Mouse (Mus musculus) hindbrain, embryonic 14.5 days (tissue): ENCODE measurements around the gene Rgl2. TPM values are rescaled to one million over a fixed set of nuclear protein-coding genes. Genes with fewer than 3 reads are reported as not detected.
"Not testable (repeated sequence)": the region's sequence is repeated elsewhere in the genome, so short reads cannot be mapped to it uniquely, and the experiment has no call there.

Source experiments
- ATAC-seq: fragments of 200-750 bp; cut with Nextera tagmentation; 2 replicates; pipeline ENCODE4 v1.8.0; 2017; ENCODE audit warnings: moderate number of reproducible peaks, mild to moderate bottlenecking, moderate TSS enrichment, moderate library complexity; ENCODE audit not compliant: low FRiP score
- DNase-seq: peaks from one replicate; pipeline ENCODE4 v3.0.0-alpha.2; 2015; ENCODE audit warnings: low spot score
- H3K27ac ChIP-seq: fragments of 300-500 bp; sonication (generic); 2 replicates; pipeline ENCODE4 v1.5.1; 2014; ENCODE audit warnings: mild to moderate bottlenecking, moderate library complexity
- H3K27me3 ChIP-seq: fragments of 300-500 bp; sonication (generic); 2 replicates; pipeline ENCODE4 v1.6.1; 2014; ENCODE audit warnings: mild to moderate bottlenecking, low read length, mixed read lengths; ENCODE audit not compliant: control insufficient read depth, insufficient read depth
- H3K36me3 ChIP-seq: fragments of 300-500 bp; sonication (generic); replicated peaks from 2 replicates; pipeline ENCODE4 v1.6.1; 2014; ENCODE audit not compliant: control insufficient read depth, insufficient read depth
- H3K4me1 ChIP-seq: fragments of 300-500 bp; sonication (generic); replicated peaks from 2 replicates; pipeline ENCODE4 v1.6.1; 2014; ENCODE audit warnings: antibody characterized with exemption, low read length, mixed read lengths; ENCODE audit not compliant: control insufficient read depth, insufficient read depth
- H3K4me2 ChIP-seq: fragments of 300-500 bp; sonication (generic); replicated peaks from 2 replicates; pipeline ENCODE4 v1.6.1; 2014; ENCODE audit warnings: mild to moderate bottlenecking, moderate library complexity
- H3K4me3 ChIP-seq: fragments of 300-500 bp; sonication (generic); replicated peaks from 2 replicates; pipeline ENCODE4 v1.5.1; 2014; ENCODE audit warnings: mild to moderate bottlenecking, low read length
- H3K9ac ChIP-seq: fragments of 300-500 bp; sonication (generic); 2 replicates; pipeline ENCODE4 v1.6.1; 2014
- H3K9me3 ChIP-seq: fragments of 300-500 bp; sonication (generic); 2 replicates; pipeline ENCODE4 v1.6.1; 2016; ENCODE audit warnings: low read length; ENCODE audit not compliant: control insufficient read depth
- WGBS: fragments of 180-500 bp; shearing (Covaris S2); extraction: QIAGEN DNeasy Blood & Tissue Kit; methylation state at CpG from one replicate; pipeline ENCODE4 v1.1.7; 2014; 5-methylcytosine and 5-hydroxymethylcytosine counted together
- polyA plus RNA-seq: library from polyadenylated mRNA; unstranded; fragments of >200 nt; fragmentation: Nextera tagmentation; extraction: Ambion mirVana; gene quantifications from 2 replicates; pipeline ENCODE4 v1.2.1, GENCODE M21; 2014

Rgl2 gene
- polyA plus RNA-seq, 1 experiment from 2014 or later: 47.7 TPM

- not testable (repeated sequence) for H3K27me3 ChIP-seq, ATAC-seq, H3K9me3 ChIP-seq, H3K27ac ChIP-seq, DNase-seq
- peak overlapping the region; percentile 85 for H3K4me2 ChIP-seq
- peaks cover 39% of the 10 kb centered on the region for H3K4me1 ChIP-seq
- WGBS: 73% methylated on average over 12 of the region's 13 CpGs
- H3K36me3 ChIP-seq: peaks cover 55% of the 10 kb centered on the region
- peak overlapping the region; percentile 46; the same call in 1 of the 2 replicates for H3K4me3 ChIP-seq
- H3K9ac ChIP-seq: peak overlapping the region; percentile 73; the same call in 1 of the 2 replicates
These were observed 22.7 kb downstream of the Rgl2 start for GRCm38 (mm10) chr17:33952015-33952414.

GRCm38 (mm10) chr17:33952879-33953278 lies 23.5 kb downstream of the Rgl2 start:
- peaks cover 39% of the 10 kb centered on the region for H3K4me1 ChIP-seq
- H3K9ac ChIP-seq: 0 out of 2 replicates have a peak overlapping the region, but pooled peaks have one; percentile 2

GRCm38 (mm10) chr17:33953310-33953709 lies 24.0 kb downstream of the Rgl2 start:
- H3K4me2 ChIP-seq: peak overlapping the region; percentile 5; the same call in 1 of the 2 replicates
- ATAC-seq: no peak
- WGBS: 80% methylated on average over 3 of the region's 3 CpGs
- peaks cover 39% of the 10 kb centered on the region for H3K4me1 ChIP-seq
- no peaks in the 10 kb centered on the region for H3K9me3 ChIP-seq
- peaks cover 46% of the 10 kb centered on the region for H3K36me3 ChIP-seq
- no peak overlapping the region for H3K4me3 ChIP-seq
- no peak for DNase-seq
- no peaks in the 10 kb centered on the region for H3K27me3 ChIP-seq
- no peak overlapping the region for H3K27ac ChIP-seq
- 0 out of 2 replicates have a peak overlapping the region, but pooled peaks have one; percentile 90 for H3K9ac ChIP-seq

More at GRCm38 (mm10) chr17:33952879-33953278, 23.5 kb downstream of the Rgl2 start:
- Histone ChIP-seq H3K9me3 (no peaks in the 10 kb centered on the region), H3K27ac (no peak overlapping the region), H3K36me3 (peaks cover 50% of the 10 kb centered on the region), H3K4me3 (no peak overlapping the region), H3K4me2 (0 out of 2 replicates have a peak overlapping the region, but pooled peaks have one; percentile 5), H3K27me3 (no peaks in the 10 kb centered on the region)
- no peak for ATAC-seq
- no peak for DNase-seq
- 78% methylated on average over 4 of the region's 4 CpGs for WGBS

GRCm38 (mm10) chr17:33953961-33954565 lies 24.7 kb downstream of the Rgl2 start:
- no peak for DNase-seq
- peak overlapping the region; percentile 83 for H3K4me3 ChIP-seq
- no peak for ATAC-seq
- peaks cover 47% of the 10 kb centered on the region for H3K36me3 ChIP-seq
- no peaks in the 10 kb centered on the region for H3K27me3 ChIP-seq
- no peak overlapping the region for H3K27ac ChIP-seq
- 39% methylated on average over 5 of the region's 5 CpGs for WGBS
- H3K4me2 ChIP-seq: peak overlapping the region; percentile 72
- peak overlapping the region; percentile 90 for H3K9ac ChIP-seq
- H3K4me1 ChIP-seq: peaks cover 39% of the 10 kb centered on the region
- no peaks in the 10 kb centered on the region for H3K9me3 ChIP-seq

GRCm38 (mm10) chr17:33954646-33955554 lies 25.6 kb downstream of the Rgl2 start:
- Histone ChIP-seq H3K27me3 (no peaks in the 10 kb centered on the region), H3K9me3 (no peaks in the 10 kb centered on the region), H3K36me3 (peaks cover 48% of the 10 kb centered on the region), H3K4me3 (peak overlapping the region; percentile 83), H3K4me1 (peaks cover 34% of the 10 kb centered on the region), H3K27ac (peak overlapping the region; percentile 85), H3K9ac (peak overlapping the region; percentile 90), H3K4me2 (peak overlapping the region; percentile 72)
- DNase-seq (no peak), ATAC-seq (no peak; the same call in 1 of the 2 replicates)
- under 1% methylated on average over 33 of the region's 33 CpGs for WGBS

GRCm38 (mm10) chr17:33955555-33956214 lies 26.3 kb downstream of the Rgl2 start, which contains the start of the genes Vps52 and Rps18:
TSS of gene Vps52 (plus strand) at chr17:33955812.
TSS of gene Rps18 (minus strand) at chr17:33956001.
- peak; percentile 89 for ATAC-seq
- Histone ChIP-seq H3K36me3 (peaks cover 52% of the 10 kb centered on the region), H3K9ac (peak within 1 kb of the TSS; percentile 90), H3K4me2 (peak within 1 kb of the TSS; percentile 75), H3K4me3 (peak within 1 kb of the TSS; percentile 83), H3K4me1 (peaks cover 26% of the 10 kb centered on the region), H3K27ac (peak within 1 kb of the TSS; percentile 90), H3K27me3 (no peaks in the 10 kb centered on the region), H3K9me3 (no peaks in the 10 kb centered on the region)
- peak; percentile 99 for DNase-seq
- WGBS: under 1% methylated on average over 50 of the region's 50 CpGs

- no peak for ATAC-seq
- H3K36me3 ChIP-seq: peaks cover 59% of the 10 kb centered on the region
These were observed 27.0 kb downstream of the Rgl2 start for GRCm38 (mm10) chr17:33956336-33956735.

GRCm38 (mm10) chr17:33957493-33957892 lies 28.1 kb downstream of the Rgl2 start:
- ATAC-seq: no peak
- DNase-seq: no peak
- Histone ChIP-seq H3K9ac (no peak overlapping the region), H3K4me2 (no peak overlapping the region), H3K36me3 (peaks cover 60% of the 10 kb centered on the region), H3K9me3 (no peaks in the 10 kb centered on the region), H3K27me3 (no peaks in the 10 kb centered on the region), H3K27ac (no peak overlapping the region), H3K4me3 (no peak overlapping the region), H3K4me1 (peaks cover 17% of the 10 kb centered on the region)
- WGBS: 88% methylated on average over 6 of the region's 6 CpGs

More at GRCm38 (mm10) chr17:33956336-33956735, 27.0 kb downstream of the Rgl2 start:
- peak overlapping the region; percentile 86 for H3K9ac ChIP-seq
- WGBS: 9% methylated on average over 10 of the region's 10 CpGs
- peak overlapping the region; percentile 75 for H3K4me2 ChIP-seq
- H3K4me1 ChIP-seq: peaks cover 25% of the 10 kb centered on the region
- no peak for DNase-seq
- H3K27me3 ChIP-seq: no peaks in the 10 kb centered on the region
- H3K27ac ChIP-seq: peak overlapping the region; percentile 90
- H3K4me3 ChIP-seq: peak overlapping the region; percentile 83
- no peaks in the 10 kb centered on the region for H3K9me3 ChIP-seq
